Mouse (Mus musculus) ZHBTc4 (cell line): ENCODE measurements around the gene Neurog3.

Source experiments
- DNase-seq: peaks from one replicate; pipeline ENCODE4 v3.0.0-alpha.2; 2011; ENCODE audit warnings: low read depth, low spot score

The Neurog3 gene

DNA sequence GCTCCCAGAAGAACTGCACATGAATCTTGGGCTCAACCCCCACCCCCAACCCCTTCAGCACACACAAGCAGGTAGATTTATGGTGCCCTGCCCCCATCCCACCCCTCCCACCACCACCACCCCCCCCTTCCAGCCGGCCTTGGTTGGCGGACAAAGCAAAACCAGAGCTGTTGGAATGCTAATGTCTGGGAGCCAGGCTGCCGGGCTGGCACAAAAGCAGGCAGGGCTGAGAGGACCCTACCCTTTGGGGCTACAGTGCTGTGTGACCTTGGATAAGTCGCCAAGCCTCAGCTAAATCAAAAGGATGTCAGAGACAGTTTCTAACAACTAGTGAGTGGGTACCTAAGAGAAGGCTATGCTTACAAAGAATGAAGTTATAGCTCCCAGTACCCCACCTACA, 4.3 kb downstream of the Neurog3 start:
- DNase-seq, result peak; percentile 43

DNA sequence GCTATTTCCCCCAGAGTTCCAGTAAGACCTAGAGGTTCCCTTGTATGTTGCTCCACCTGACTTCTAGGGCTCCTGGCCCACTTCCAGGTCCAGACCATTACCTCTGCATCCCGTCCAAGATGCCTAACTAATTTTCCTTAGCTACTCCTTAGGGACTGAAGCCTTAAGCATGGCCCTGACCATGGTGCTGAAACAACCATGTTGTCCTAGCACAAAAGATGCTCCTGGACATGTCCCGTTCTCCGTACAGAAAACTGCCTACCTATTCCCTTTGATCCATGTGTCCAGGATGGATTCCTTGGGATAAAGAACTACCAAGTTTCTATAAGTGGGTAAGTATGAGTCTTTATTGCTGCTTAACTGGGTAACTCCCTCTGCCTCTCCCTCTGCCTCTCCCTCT, 5.2 kb downstream of the Neurog3 start:
- DNase-seq, result peak; percentile 84

DNA sequence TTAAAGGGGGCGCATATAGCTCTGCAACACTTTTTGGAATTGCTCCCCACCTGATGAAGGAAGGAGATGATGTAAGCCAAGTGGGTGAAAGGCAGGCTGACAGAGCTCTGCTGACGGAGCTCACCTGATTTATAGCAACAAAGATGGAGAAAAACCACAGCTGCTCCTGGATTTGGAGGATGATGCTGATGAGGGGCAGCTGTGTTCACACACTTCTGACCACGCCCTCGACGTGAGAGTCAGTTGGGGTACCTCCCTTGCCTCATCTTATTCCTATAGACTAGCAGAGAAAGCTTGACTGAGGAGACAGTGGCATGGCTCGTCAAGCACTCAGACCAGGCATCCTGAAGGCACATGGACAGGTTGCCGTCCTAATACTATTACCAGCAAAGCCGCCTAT, 10.9 kb downstream of the Neurog3 start, which contains the start of gene Fam241b:
Gene Fam241b, minus strand, starts transcription at position 101 of the 400 bp plus-strand sequence.
- no peak for DNase-seq

DNA sequence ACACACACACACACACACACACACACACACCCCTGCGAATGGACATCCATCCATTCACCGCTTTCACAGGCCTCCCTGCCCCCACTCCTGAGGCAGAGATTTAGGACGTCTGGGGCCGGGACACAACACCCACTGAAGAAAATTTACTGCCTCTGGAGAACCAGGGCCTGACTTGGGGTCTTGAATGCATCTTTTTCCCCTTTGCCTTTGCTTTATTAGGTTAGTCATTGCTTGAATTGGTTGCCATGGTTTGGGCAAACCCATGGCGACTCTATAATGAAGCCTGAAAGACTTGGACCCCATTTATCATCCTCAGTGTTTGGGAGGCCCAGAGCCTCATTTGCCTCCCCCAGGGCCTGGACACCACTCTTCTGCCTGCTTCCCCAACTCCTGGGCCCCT, 13.1 kb downstream of the Neurog3 start:
- no peak for DNase-seq

DNA sequence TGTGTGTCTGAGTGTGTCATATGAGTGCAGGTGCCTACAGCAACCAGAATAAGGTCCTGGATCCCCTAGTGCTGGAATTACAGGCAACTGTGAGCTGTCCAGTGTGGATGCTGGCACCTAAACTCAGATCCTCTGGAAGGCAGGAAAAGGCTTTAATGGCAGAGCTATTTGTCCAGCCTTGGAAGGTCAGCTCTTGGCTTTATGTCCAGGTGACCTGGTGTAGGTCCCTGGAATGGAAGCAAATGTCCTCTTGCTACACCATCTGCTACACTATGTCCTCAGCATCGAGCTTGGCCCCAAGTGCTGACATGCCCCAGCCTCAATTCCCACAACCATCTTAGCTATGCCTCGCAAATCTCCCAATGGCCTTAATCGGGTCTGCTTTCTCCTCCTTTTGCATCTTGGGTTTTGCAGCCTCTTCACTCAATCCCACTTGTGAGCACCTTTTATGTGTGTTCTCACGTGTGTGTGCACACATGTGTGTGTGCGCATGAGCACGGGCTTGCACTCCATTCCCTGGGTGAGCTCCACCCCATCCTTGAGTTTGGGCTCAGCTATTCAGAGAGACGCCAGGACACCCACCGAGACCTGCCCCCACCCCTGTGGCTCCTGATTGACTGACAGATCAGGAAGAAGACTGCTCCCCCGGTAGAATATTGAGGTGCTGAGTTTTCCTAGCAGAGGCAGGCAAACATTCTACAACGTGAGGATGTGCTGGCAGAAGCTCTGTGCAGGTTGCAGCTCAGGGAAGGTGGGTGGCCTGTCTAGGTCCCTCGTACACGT, 14.8 kb downstream of the Neurog3 start:
- DNase-seq, result no peak

DNA sequence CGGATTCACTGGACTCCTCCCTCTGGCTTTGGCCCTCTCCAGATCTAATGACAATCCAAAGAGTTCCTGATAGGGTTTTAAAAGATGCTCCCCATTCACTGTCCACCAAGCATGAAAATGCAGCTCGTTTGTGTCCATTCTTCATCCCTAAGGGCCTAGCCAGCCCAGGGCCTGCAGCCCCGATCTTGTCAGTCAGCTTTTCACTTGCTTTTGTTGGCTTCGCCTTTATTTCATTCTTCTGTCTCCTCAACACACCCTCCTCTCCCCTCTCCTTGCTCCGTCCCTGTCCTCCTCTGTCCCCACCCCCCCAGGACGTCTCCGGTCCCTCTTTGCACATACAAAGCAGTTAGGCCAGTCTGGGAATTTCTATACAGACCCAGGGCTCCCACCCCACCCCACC, 17.0 kb downstream of the Neurog3 start:
- no peak for DNase-seq

DNA sequence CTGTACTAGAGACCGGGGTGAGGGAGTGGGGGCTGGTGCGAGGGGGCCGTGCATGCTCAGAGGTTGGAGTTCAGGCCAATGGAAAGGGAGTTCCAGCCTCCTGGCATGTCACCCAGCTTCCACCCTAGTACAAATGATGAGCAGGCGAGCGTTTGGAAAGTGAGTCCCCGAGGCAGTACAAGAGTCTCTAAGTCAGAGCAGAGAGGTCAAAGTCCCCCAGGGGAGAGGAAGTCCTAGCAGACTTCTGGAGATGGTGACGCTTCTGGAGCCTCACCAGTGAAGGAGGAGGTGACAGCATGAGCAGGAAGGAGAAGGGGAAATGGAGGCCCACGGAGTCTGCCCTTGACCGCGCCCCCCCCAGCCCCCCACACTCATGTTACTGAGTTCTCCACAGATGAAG, 29.5 kb downstream of the Neurog3 start:
- no peak for DNase-seq

DNA sequence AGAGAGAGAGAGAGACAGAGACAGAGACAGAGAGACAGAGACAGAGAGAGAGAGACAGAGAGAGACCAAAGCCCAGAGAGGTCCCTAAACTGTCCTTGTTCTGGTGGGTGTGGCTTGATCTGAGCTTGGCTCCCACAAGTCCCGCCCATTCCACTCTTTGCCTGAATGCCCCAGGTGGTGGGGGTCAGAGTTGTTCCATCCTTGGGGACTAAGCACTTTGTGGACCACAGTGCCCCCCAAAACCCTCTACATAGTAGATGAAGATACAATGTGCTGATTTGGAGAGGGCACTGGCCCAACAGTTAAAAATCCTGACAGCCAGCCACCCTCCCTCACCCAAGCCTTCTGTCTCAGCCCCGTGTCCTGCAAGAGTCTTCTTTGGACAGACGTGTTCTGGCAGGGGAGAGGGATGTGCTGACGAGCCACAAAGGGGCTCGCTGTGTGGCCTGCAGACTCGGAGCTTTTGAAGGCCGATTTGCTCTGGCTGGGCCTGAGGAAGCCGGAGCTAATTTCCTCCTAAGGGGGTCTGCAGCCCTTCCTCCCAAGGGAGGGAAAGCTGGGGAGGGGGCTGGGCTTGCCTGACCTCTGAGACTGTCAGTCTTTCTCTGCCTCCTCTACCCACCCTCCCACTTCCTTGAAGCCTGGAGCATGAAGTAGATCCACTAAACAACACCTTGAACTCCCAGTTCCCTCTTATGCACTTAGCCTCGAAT, 40.1 kb downstream of the Neurog3 start:
- no peak for DNase-seq

DNA sequence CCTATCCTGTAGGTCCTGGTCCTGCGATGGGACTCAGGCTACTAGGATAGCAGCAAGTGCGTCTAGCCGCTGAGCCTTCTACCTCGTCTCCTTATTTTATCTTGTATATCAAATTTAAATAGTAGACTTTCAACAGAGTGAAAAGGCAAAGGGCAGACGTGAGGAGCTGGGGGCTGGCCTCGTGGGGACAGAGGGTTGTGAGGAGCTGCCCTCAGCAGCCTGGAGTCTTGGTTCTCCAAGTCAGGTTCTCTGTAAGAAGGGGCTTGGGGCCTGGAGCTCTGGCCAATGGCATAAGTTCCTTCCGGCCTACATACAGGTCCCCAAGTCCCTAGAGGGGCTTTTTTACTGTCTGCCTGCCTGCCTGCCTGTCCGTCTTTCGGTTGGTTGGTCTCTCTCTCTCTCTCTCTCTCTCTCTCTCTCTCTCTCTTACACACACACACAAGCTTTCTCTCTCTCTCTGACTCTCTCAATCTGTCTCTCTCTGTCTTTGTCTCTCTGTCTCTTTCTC, 41.1 kb downstream of the Neurog3 start:
- DNase-seq, result no peak

DNA sequence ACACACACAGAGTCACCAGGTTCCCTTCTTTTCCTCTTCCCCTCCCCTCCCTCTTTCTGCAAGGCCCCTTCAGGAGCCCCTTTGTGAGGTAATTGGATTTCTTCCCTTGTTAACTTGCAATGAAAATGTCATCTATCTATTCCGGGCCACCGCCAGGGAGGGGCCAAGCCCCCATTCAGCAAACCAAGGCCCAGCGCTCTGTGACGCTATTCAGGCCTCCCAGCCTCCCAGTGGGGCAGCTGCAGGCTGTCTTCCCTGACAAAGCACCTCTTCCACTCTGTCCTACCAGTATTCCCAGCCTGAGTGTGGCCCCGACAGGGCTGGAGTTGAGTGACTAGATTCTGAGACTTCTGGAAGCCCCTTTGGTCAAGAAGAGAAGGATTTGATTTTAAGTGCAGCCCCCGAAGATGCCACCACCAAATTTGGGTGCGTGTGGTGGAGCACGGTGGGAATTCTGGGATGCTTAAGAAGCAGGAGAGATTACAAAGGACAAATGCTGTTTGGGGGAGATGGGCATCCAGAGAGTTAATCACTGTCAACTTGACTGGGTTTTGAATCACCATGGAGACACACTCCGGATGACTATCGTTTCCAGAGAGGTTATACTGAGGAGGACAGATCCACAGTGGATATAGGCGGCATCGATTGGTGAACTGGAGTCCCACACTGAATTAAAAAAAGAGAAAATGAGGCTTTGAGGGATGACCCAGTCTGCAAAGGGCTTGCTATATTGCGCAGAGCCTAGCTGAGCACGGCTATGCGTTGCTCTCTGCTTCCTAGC, 41.8 kb downstream of the Neurog3 start:
- DNase-seq, result no peak

DNA sequence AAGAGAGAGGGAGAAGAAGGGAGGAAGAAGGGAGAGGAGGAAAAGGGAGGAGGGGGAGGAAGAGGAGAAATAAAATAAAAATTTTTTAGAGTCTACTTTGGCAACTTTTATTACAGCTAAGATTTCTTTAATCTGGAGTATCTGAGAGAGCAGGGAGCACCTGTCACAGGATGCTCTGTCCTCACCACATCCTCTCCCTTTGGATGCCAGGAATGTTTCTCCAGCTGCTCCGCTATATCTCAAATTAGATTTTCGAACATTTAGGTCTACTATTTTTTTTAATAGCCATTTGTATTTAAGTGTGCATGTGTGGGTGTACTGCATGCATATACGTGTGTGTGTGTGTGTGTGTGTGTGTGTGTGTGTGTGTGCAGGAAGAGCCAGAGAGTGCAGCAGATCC, 47.1 kb downstream of the Neurog3 start:
- DNase-seq, result no peak

DNA sequence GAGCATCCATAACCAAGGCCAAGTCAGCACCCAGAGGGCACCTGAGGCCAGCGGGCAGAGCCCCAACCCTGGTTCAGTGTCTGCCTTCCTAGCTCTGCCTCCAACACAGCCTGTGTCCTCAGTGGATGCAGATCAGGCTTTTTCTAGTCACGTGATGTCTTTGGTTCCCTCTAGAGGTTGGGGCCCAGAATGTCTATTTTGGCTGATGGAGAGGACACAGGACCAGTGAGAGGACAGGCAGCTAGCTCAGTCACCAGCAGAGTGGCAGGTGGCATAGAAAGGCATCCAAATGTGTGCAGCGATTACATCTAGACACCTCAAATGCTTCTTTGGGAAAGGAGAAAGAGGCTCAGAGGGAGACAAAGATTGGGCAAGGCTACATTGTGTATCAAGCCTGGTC, 48.8 kb downstream of the Neurog3 start:
- peak; percentile 42 for DNase-seq

DNA sequence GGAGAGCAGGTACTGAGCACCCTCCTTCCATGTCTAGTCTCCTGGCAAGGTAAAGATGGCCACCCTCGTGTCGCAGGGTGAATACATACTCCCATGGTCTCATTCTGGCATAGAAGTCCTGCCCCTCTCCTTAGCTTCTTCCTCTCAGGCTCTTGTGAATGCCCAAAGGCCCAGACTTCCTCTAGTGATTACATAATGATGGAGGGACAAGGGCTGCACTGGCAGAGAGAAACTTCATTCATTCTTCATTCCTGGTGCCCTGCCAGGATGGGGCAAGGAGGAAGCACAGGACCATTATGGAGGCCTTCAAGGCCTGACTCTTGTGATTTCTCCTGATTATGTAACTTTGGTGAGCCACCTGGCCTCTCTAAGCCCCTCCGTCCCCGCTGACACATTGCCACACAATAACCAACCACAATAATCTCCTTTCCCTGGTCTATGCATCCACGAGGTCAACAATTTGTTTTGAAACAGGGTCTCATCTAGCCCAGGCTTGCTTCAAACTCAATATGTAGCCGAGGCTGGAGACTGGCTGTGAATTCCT, 49.7 kb downstream of the Neurog3 start:
- no peak for DNase-seq

DNA sequence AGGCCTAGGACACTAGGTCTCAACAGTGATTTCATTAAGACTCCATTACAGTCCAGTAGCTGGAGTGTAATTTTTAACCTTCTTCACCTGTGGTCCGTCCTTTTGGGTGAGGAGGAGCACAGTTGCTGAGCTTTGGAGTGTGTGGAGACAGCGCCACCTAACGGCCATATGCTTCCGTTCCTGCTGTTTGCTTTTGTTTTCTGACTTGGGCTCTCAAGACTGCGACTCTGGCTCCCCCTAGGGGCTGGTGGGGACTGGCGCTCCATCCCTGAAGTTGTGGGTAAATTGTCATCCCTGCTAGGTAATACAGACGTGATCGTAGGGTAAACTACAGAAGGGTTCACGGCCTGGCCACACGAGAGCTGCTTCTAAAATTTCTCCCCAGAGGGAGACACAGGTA, 50.2 kb downstream of the Neurog3 start:
- peak; percentile 96 for DNase-seq
